ENCODE assay signal across 8 mouse cellular contexts in the genomic region with DNA sequence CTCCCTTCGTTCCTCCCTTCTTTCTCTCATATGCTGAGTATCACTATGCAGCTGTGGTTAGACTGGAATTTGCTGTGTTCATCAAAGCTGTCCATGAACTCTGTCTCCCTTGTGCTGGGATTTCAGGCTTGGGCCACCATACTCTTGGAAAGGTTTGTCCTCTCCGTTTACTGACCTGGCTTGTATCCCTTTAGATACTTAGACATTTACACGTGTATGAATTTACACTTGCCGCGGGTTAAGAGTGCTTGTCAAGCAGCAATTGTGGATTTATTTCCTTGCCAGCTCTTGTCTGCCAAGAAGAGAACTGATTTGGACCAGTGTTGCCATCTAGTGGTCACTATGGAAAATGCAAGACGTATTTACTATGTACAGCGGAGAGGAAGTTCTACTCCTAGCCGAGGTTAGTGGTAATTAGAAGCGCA.
A peak's percentile ranks its signal among the peaks of the same experiment; 100 is the strongest.
DNase-seq lines count a peak whose midpoint lies in the region; ATAC-seq and TF ChIP-seq lines count a peak whose summit lies in the region.

No protein-coding gene starts in this region.

- 12% methylated on average over 9 of the region's 9 CpGs for whole genome bisulfite sequencing in hindbrain, embryonic 15.5 days

- ATAC-seq in Patski = peak; percentile 69
- peak; percentile 91 for ATAC-seq in hindbrain, embryonic 15.5 days (ENCODE audit: low FRiP score, low read depth)

- POLR2A ChIA-PET in Patski (lab: Charles Lee) = no interaction called here

- no peaks in the 10 kb centered on the region for H3K9me3 ChIP-seq in hindbrain, embryonic 15.5 days

- H3K4me1 ChIP-seq in hindbrain, embryonic 15.5 days (replicated peaks) = no peaks in the 10 kb centered on the region

- H3K27me3 ChIP-seq in Patski = no peaks in the 10 kb centered on the region
- no peaks in the 10 kb centered on the region for H3K27me3 ChIP-seq in hindbrain, embryonic 15.5 days

- H3K9ac ChIP-seq in hindbrain, embryonic 15.5 days = no peak overlapping the region

- peak; percentile 80 for TF ChIP-seq CTCF in Patski (IDR thresholded peaks at IDR 0.05)

- CTCF ChIA-PET in Patski (lab: Charles Lee) = interaction anchor here (0.8 to 2.0 kb wide), 12 partner anchors 11 to 135 kb away, joined by 3 to 9 read pairs (median 4); no protein-coding TSS in a partner anchor

- in situ Hi-C loops in Patski (cut with MboI; ENCODE audit: low pct_unique_long_range_greater_than_20kb) = loop anchor here (10.0 to 25.0 kb wide), 4 partner anchors 68 to 456 kb away; a partner anchor contains a TSS

- H3K4me2 ChIP-seq in hindbrain, embryonic 15.5 days = peak overlapping the region; percentile 43

- no peak overlapping the region for H3K4me3 ChIP-seq in hindbrain, embryonic 15.5 days

- no peaks in the 10 kb centered on the region for H3K36me3 ChIP-seq in hindbrain, embryonic 15.5 days

- DNase-seq in Patski (ENCODE audit: low read depth, low spot score) = peak; percentile 84
- DNase-seq in cerebellum, postnatal 10 days = peak; percentile 78 to 85
- DNase-seq in frontal cortex, postnatal 36 days (ENCODE audit: low spot score in 2 of 2) = peak; percentile 43 to 85
- peak; percentile 12 to 38 for DNase-seq in layer of hippocampus, postnatal 36 days
- peak; percentile 88 for DNase-seq in lung, postnatal 10 days
- DNase-seq in ovary, postnatal 36 days (ENCODE audit: low spot score) = peak; percentile 7
- DNase-seq in thymus, postnatal 4 days = peak; percentile 51

- H3K27ac ChIP-seq in hindbrain, embryonic 15.5 days (replicated peaks) = no peak overlapping the region

Comparison
In these comparisons a context has a peak if more than half of its experiments do, and no peak if none do; other contexts are left out.
1. DNase-seq: peak in every context shown above with its lines; median percentile 88 in lung, postnatal 10 days; 84 in Patski; 82 in cerebellum, postnatal 10 days; 64 in frontal cortex, postnatal 36 days; 51 in thymus, postnatal 4 days; 25 in layer of hippocampus, postnatal 36 days; 7 in ovary, postnatal 36 days.